Mouse (Mus musculus) C2C12 (cell line): Measurements from ENCODE around the gene Slc25a33.

Experiments used
- CEBPB ChIP-seq: IDR thresholded peaks from one replicate; pipeline ENCODE4 v1.6.1; 2011; ENCODE audit warnings: low read depth, mild to moderate bottlenecking, control low read depth, moderate library complexity
- CTCF ChIP-seq: IDR thresholded peaks from one replicate; pipeline ENCODE4 v1.5.1; 2011; ENCODE audit not compliant: control insufficient read depth, insufficient read depth, insufficient read length
- FOSL1 ChIP-seq: IDR thresholded peaks from one replicate; pipeline ENCODE4 v1.8.0; 2011; ENCODE audit warnings: mild to moderate bottlenecking, low read length; ENCODE audit not compliant: poor library complexity, insufficient read depth, severe bottlenecking
- MAX ChIP-seq: IDR thresholded peaks from one replicate; pipeline ENCODE4 v1.6.1; 2011; ENCODE audit warnings: mild to moderate bottlenecking, control low read depth
- MYOD1 ChIP-seq: IDR thresholded peaks from one replicate; pipeline ENCODE4 v1.6.1; 2011; ENCODE audit warnings: low read depth; ENCODE audit not compliant: control insufficient read depth, insufficient read length

- TF ChIP-seq MAX (no peak), CTCF (peak; percentile 64), CEBPB (no peak), MYOD1 (peak; percentile 27), FOSL1 (no peak)
Measured at GRCm38 (mm10) chr4:149723855-149724731, 50.0 kb downstream of the Slc25a33 start.
